ENCODE assay signal across 33 mouse cellular contexts in genomic region chr8:95624833-95625232, GRCm38 (mm10). TPM values are rescaled to one million over a fixed set of nuclear protein-coding genes. Genes with fewer than 3 reads are reported as not detected.
A peak's percentile ranks its signal among the peaks of the same experiment; 100 is the strongest.
DNase-seq lines count a peak whose midpoint lies in the region; ATAC-seq and TF ChIP-seq lines count a peak whose summit lies in the region.
"Had no signal": no experiment of that assay in that cellular context is flagged by ENCODE, and none has a peak within 500 bp of the region (broad histone marks: within the 10 kb centered on the region; RNA-seq: fewer than 3 reads in every experiment).

No protein-coding gene starts in this region.

- TF ChIP-seq POLR2A in CH12.LX (IDR thresholded peaks at IDR 0.05; ENCODE audit: low read depth, low read length): no peak

- dilution Hi-C loops in CH12.LX (cut with MboI; ENCODE audit: extremely low pct_ligation_motif_present, extremely low pct_unique_long_range_greater_than_20kb, low sequenced_read_pairs): no loop called here

- H3K9ac ChIP-seq in CH12.LX (ENCODE audit: insufficient read depth, low read depth): no peak overlapping the region
- H3K9ac ChIP-seq: embryonic facial prominence, embryonic 13.5 days; embryonic facial prominence, embryonic 15.5 days; forebrain, embryonic 12.5 days had no signal

- H3K4me1 ChIP-seq in CH12.LX (ENCODE audit: control insufficient read depth in 1 of 2, insufficient read depth in 2 of 2): 0 out of 4 replicates have a peak, but pooled peaks cover 0 to 3% of the 10 kb centered on the region in 2 experiments
- H3K4me1 ChIP-seq: embryonic facial prominence, embryonic 13.5 days; embryonic facial prominence, embryonic 15.5 days; forebrain, embryonic 10.5 days; forebrain, embryonic 12.5 days had no signal

- no peak overlapping the region for H3K4me3 ChIP-seq in layer of hippocampus, adult 2 months
- no peak overlapping the region for H3K4me3 ChIP-seq in CH12.LX (replicated peaks in 1 of 3; ENCODE audit: low read depth in 2 of 3, low read length in 2 of 3, poor library complexity in 1 of 3)
- H3K4me3 ChIP-seq: embryonic facial prominence, embryonic 13.5 days; embryonic facial prominence, embryonic 15.5 days; erythroblast, embryonic 14.5 days; forebrain, embryonic 10.5 days; forebrain, embryonic 12.5 days had no signal

- DNase-seq in frontal cortex, postnatal 25 days (ENCODE audit: low spot score in 2 of 2): no peak
- DNase-seq in layer of hippocampus, adult 2 months (ENCODE audit: low spot score in 2 of 2): no peak
- no peak for DNase-seq in layer of hippocampus, postnatal 25 days (ENCODE audit: extremely low spot score in 1 of 2, low spot score in 1 of 2)
- no peak for DNase-seq in CH12.LX (ENCODE audit: extremely low read depth)
- peak; percentile 53 for DNase-seq in brain, adult 2 months (ENCODE audit: low read depth, low spot score)
- no peak for DNase-seq in testis, postnatal 10 days (ENCODE audit: low spot score)
- DNase-seq: adrenal gland, adult 8-10 months; adrenal gland, postnatal 14 days; adrenal gland, postnatal 36 days; B cell, adult 2 months; cerebellum, adult 11 months; cerebellum, adult 18-20 months; cerebellum, adult 8-10 months; cerebellum, adult 9-11 months; cerebellum, postnatal 14 days; cerebellum, postnatal 36 days; embryo, embryonic 11 days had no signal

- no peak overlapping the region for H3K27ac ChIP-seq in layer of hippocampus, adult 2 months
- no peak overlapping the region for H3K27ac ChIP-seq in CH12.LX (ENCODE audit: insufficient read depth, low read depth)
- H3K27ac ChIP-seq: embryonic facial prominence, embryonic 13.5 days; embryonic facial prominence, embryonic 15.5 days; forebrain, embryonic 10.5 days; forebrain, embryonic 12.5 days had no signal

- peaks cover 6% of the 10 kb centered on the region for H3K27me3 ChIP-seq in CH12.LX (replicated peaks)

- peak; percentile 16 for TF ChIP-seq RAD21 in CH12.LX (IDR thresholded peaks at IDR 0.05; ENCODE audit: low read depth, low read length)

- TF ChIP-seq EP300 in CH12.LX (IDR thresholded peaks at IDR 0.05; ENCODE audit: low read length): no peak

- no peaks in the 10 kb centered on the region for H3K9me3 ChIP-seq in CH12.LX (replicated peaks; ENCODE audit: low read length)
- H3K9me3 ChIP-seq: embryonic facial prominence, embryonic 13.5 days; embryonic facial prominence, embryonic 15.5 days; forebrain, embryonic 10.5 days; forebrain, embryonic 12.5 days had no signal

- TF ChIP-seq CTCF in layer of hippocampus, adult 2 months (conservative IDR thresholded peaks at IDR 0.05): peak; percentile 47
- peak in 1 of 2 experiments; percentile 44; a peak in 2 of 4 replicates for TF ChIP-seq CTCF in CH12.LX (conservative IDR thresholded peaks at IDR 0.05 in 1 of 2, IDR thresholded peaks at IDR 0.05 in 1 of 2; ENCODE audit: low read depth in 2 of 2, low read length in 2 of 2)

- no peaks in the 10 kb centered on the region for H3K36me3 ChIP-seq in CH12.LX (replicated peaks in 1 of 2; ENCODE audit: control insufficient read depth in 1 of 2, insufficient read depth in 1 of 2, low read length in 1 of 2)
- H3K36me3 ChIP-seq: embryonic facial prominence, embryonic 13.5 days; embryonic facial prominence, embryonic 15.5 days; forebrain, embryonic 10.5 days; forebrain, embryonic 12.5 days had no signal

- peak; percentile 84 for ATAC-seq in frontal cortex, adult (ENCODE audit: low TSS enrichment)
- ATAC-seq: activated CD4-positive, CD25-positive, alpha-beta regulatory T cell, adult 4 months; CD4-positive, CD25-positive, alpha-beta regulatory T cell, adult 4 months; forebrain, embryonic 14.5 days; forebrain, embryonic 16.5 days had no signal

- in situ Hi-C loops in CH12.LX (cut with MboI; ENCODE audit: low pct_ligation_motif_present, low pct_unique_long_range_greater_than_20kb, low sequenced_read_pairs): no loop called here

- no peak overlapping the region for H3K4me2 ChIP-seq in CH12.LX (ENCODE audit: insufficient read depth, low read depth, poor library complexity, severe bottlenecking)
- H3K4me2 ChIP-seq: embryonic facial prominence, embryonic 13.5 days; embryonic facial prominence, embryonic 15.5 days; forebrain, embryonic 12.5 days had no signal

- no peaks in the 10 kb centered on the region for H3K79me2 ChIP-seq in CH12.LX (replicated peaks; ENCODE audit: control insufficient read depth, extremely low read depth, insufficient read depth, poor library complexity, severe bottlenecking)

TF ChIP-seq in CH12.LX, 34 proteins besides CTCF, POLR2A, EP300 and RAD21:
- TF ChIP-seq POLR2AphosphoS2 (IDR thresholded peaks at IDR 0.05; ENCODE audit: low read depth, low read length): no peak
- no peak for TF ChIP-seq ZKSCAN1 (IDR thresholded peaks at IDR 0.05; ENCODE audit: borderline replicate concordance, low read depth, low read length)
- TF ChIP-seq MAFK (IDR thresholded peaks at IDR 0.05; ENCODE audit: insufficient replicate concordance, low read length): no peak
- no peak for TF ChIP-seq MXI1 (IDR thresholded peaks at IDR 0.05; ENCODE audit: low read depth, low read length)
- TF ChIP-seq TCF12 (IDR thresholded peaks at IDR 0.05; ENCODE audit: low read depth, low read length): no peak
- no peak for TF ChIP-seq CHD1 (IDR thresholded peaks at IDR 0.05; ENCODE audit: low read depth, low read length)
- TF ChIP-seq ZMIZ1 (IDR thresholded peaks at IDR 0.05; ENCODE audit: low read depth, low read length): no peak

RNA-seq across cellular contexts. Expression of gene Gins3, which starts 8.4 kb away (rescaled TPM):
- 1 to 10 TPM; 1.9 to 2.9 TPM for total RNA-seq in layer of hippocampus, adult 2 months (2021)
- total RNA-seq in layer of hippocampus, postnatal 25 days (2021): 1 to 10 TPM; 1.2 to 2.0 TPM
- total RNA-seq in CH12.LX (2012; rRNA removed) (10.4 and 13.9 TPM in 2 replicates), CH12.LX (2014; rRNA removed) (18.0 and 19.4 TPM in 2 replicates)
- 14.2 and 15.8 TPM in 2 replicates for polyA plus RNA-seq in CH12.LX (2012; ENCODE audit: insufficient read length, low read depth)

RNA-seq across cellular contexts. Expression of gene Prss54, which starts 48.7 kb away (rescaled TPM):
- under 1 TPM in 1 of 2 experiments, not detected in 1; 0.42 TPM for total RNA-seq in layer of hippocampus, adult 2 months (2021)
- not detected for total RNA-seq in layer of hippocampus, postnatal 25 days (2021)
- total RNA-seq in CH12.LX (2012; rRNA removed) (not detected in 2 replicates), CH12.LX (2014; rRNA removed) (not detected in 2 replicates)
- polyA plus RNA-seq in CH12.LX (2012; ENCODE audit: insufficient read length, low read depth): not detected in 2 replicates
- total RNA-seq: adrenal gland, adult 18-20 months; adrenal gland, adult 8-10 months; adrenal gland, postnatal 14 days; adrenal gland, postnatal 36 days; common myeloid progenitor, adult 5-6 weeks; ES-E14; MEL had no signal
- polyA plus RNA-seq: activated CD4-positive, CD25-positive, alpha-beta regulatory T cell, adult 4 months; brain, embryonic 14.5 days; CD4-positive, CD25-positive, alpha-beta regulatory T cell, adult 4 months; embryonic facial prominence, embryonic 11.5 days; embryonic facial prominence, embryonic 13.5 days; embryonic facial prominence, embryonic 15.5 days; erythroblast, embryonic 14.5 days; forebrain, embryonic 10.5 days; forebrain, embryonic 12.5 days; forebrain, embryonic 14.5 days; forebrain, embryonic 16.5 days had no signal

RNA-seq across cellular contexts. Expression of gene Ndrg4, which starts 51.9 kb away (rescaled TPM):
- total RNA-seq in layer of hippocampus, adult 2 months (2021): 1,000 to 10,000 TPM; 1,421 to 1,432 TPM
- 1,000 to 10,000 TPM; 1,420 to 1,424 TPM for total RNA-seq in layer of hippocampus, postnatal 25 days (2021)
- total RNA-seq in CH12.LX (2012; rRNA removed) (1.7 and 2.1 TPM in 2 replicates), CH12.LX (2014; rRNA removed) (1.6 TPM in 2 replicates)
- 2.1 TPM in 2 replicates for polyA plus RNA-seq in CH12.LX (2012; ENCODE audit: insufficient read length, low read depth)

Comparison
In these comparisons a context has a peak if more than half of its experiments do, and no peak if none do; other contexts are left out.
1. RNA of gene Ndrg4, which starts 51.9 kb away (total RNA-seq): 1,421 to 1,432 TPM in layer of hippocampus, adult 2 months and 1,420 to 1,424 TPM in layer of hippocampus, postnatal 25 days; 1.6 to 2.1 TPM in CH12.LX; every median in the first group is over 100 times any median in the second.